Mouse (Mus musculus) forebrain, embryonic 16.5 days (tissue): ENCODE results near the gene Lingo2. TPM values are rescaled to one million over a fixed set of nuclear protein-coding genes. Genes with fewer than 3 reads are reported as not detected.

Experiments
- ATAC-seq: fragments of 200-750 bp; cut with Nextera tagmentation; 2 replicates; pipeline ENCODE4 v1.8.0; 2017; ENCODE audit warnings: mild to moderate bottlenecking, moderate library complexity
- H3K27ac ChIP-seq: fragments of 300-500 bp; sonication (generic); 2 replicates; pipeline ENCODE4 v1.5.1; 2014; ENCODE audit warnings: low read length, control low read depth
- H3K27me3 ChIP-seq: fragments of 300-500 bp; sonication (generic); replicated peaks from 2 replicates; pipeline ENCODE4 v1.6.1; 2014; ENCODE audit warnings: low read length; ENCODE audit not compliant: control insufficient read depth, insufficient read depth
- H3K36me3 ChIP-seq: fragments of 300-500 bp; sonication (generic); 2 replicates; pipeline ENCODE4 v1.6.1; 2014; ENCODE audit not compliant: control insufficient read depth, insufficient read depth
- H3K4me1 ChIP-seq: fragments of 300-500 bp; sonication (generic); replicated peaks from 2 replicates; pipeline ENCODE4 v1.6.1; 2014; ENCODE audit warnings: low read length; ENCODE audit not compliant: control insufficient read depth, insufficient read depth
- H3K4me2 ChIP-seq: fragments of 300-500 bp; sonication (generic); 2 replicates; pipeline ENCODE4 v1.6.1; 2014; ENCODE audit warnings: mild to moderate bottlenecking, low read length, control low read depth
- H3K4me3 ChIP-seq: fragments of 300-500 bp; sonication (generic); replicated peaks from 2 replicates; pipeline ENCODE4 v1.5.1; 2014; ENCODE audit warnings: mild to moderate bottlenecking, low read length, control low read depth
- H3K9ac ChIP-seq: fragments of 300-500 bp; sonication (generic); replicated peaks from 2 replicates; pipeline ENCODE4 v1.6.1; 2014; ENCODE audit warnings: low read depth, low read length, control low read depth
- H3K9me3 ChIP-seq: fragments of 300-500 bp; sonication (generic); 2 replicates; pipeline ENCODE4 v1.6.1; 2016; ENCODE audit warnings: low read length; ENCODE audit not compliant: control insufficient read depth
- WGBS: fragments of 180-500 bp; shearing (Covaris S2); extraction: QIAGEN DNeasy Blood & Tissue Kit; methylation state at CpG from one replicate; pipeline ENCODE4 v1.1.7; 2014; 5-methylcytosine and 5-hydroxymethylcytosine counted together
- polyA plus RNA-seq: library from polyadenylated mRNA; unstranded; fragments of >200 nt; fragmentation: Nextera tagmentation; extraction: Ambion mirVana; gene quantifications from 2 replicates; pipeline ENCODE4 v1.2.1, GENCODE M21; 2015

Lingo2 gene
- polyA plus RNA-seq, 1 experiment from 2014 or later, result 43.2 TPM

DNA sequence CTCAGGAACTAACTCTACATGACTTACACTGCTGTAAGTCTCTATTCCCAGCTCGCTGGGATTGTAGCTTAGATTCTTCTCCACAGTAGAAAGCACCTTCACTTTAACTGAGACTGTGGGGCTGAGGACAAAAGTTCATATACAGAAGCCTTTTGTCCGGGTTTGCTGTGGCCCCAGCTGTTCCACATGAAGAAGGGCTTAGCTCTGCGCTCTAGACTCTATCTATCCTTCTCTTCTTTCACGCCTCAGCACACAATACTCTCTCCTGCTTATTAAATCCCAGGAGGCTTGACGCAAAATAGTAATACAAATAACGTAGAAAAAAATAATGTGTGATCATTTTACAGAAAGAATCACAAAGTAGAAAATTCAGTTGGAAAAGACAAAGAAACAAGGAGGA is 1107.0 kb downstream of the Lingo2 start:
- Histone ChIP-seq H3K4me1 (peaks cover 15% of the 10 kb centered on the region; the same call in 1 of the 2 replicates), H3K9me3 (no peaks in the 10 kb centered on the region), H3K27me3 (no peaks in the 10 kb centered on the region), H3K27ac (no peak overlapping the region), H3K4me2 (peak overlapping the region; percentile 51), H3K4me3 (peak overlapping the region; percentile 32), H3K36me3 (no peaks in the 10 kb centered on the region), H3K9ac (no peak overlapping the region; the same call in 1 of the 2 replicates)
- WGBS, result 6% methylated on average over 6 of the region's 6 CpGs
- ATAC-seq, result peak; percentile 27; the same call in 1 of the 2 replicates

- H3K4me3 ChIP-seq, result no peak overlapping the region
- H3K27ac ChIP-seq, result no peak overlapping the region; the same call in 1 of the 2 replicates
- no peaks in the 10 kb centered on the region for H3K36me3 ChIP-seq
- no peaks in the 10 kb centered on the region; the same call in 1 of the 2 replicates for H3K4me1 ChIP-seq
- 49% methylated on average over 7 of the region's 7 CpGs for WGBS
- H3K27me3 ChIP-seq, result no peaks in the 10 kb centered on the region
- ATAC-seq, result peak; percentile 91
- H3K9ac ChIP-seq, result no peak overlapping the region
- H3K9me3 ChIP-seq, result 0 out of 2 replicates have a peak, but pooled peaks cover 2% of the 10 kb centered on the region
- H3K4me2 ChIP-seq, result no peak overlapping the region
These were observed 1128.2 kb downstream of the Lingo2 start for GRCm38 (mm10) chr4:35823322-35823870.

DNA sequence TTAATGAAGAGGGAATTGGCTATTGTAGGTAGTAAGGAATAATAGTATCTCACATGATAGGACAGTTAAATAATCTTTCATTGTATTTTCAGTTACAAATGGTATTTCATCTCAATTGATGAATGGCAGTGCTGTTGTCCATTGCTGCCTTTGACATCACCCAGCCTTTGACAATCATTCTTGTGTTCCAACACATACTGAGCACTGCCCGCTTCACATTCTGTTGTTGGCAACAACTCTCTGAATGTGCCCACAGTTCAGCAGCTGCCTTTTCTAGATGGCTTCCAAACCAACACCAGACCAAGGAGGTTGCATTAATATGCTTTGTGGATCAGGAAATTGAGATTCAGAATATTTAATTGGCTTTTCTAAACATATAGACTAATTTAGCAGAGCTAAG is 1130.8 kb downstream of the Lingo2 start:
- no peak for ATAC-seq
- WGBS, result 76% methylated on average over 1 of the region's 1 CpGs
- no peaks in the 10 kb centered on the region for H3K27me3 ChIP-seq
- H3K36me3 ChIP-seq, result no peaks in the 10 kb centered on the region
- H3K9ac ChIP-seq, result no peak overlapping the region
- no peaks in the 10 kb centered on the region for H3K9me3 ChIP-seq
- no peak overlapping the region for H3K4me3 ChIP-seq
- no peak overlapping the region for H3K27ac ChIP-seq
- H3K4me1 ChIP-seq, result no peaks in the 10 kb centered on the region; the same call in 1 of the 2 replicates
- H3K4me2 ChIP-seq, result no peak overlapping the region

GRCm38 (mm10) chr4:35814698-35815097 is 1136.8 kb downstream of the Lingo2 start:
- Histone ChIP-seq H3K27me3 (no peaks in the 10 kb centered on the region), H3K9ac (no peak overlapping the region), H3K36me3 (no peaks in the 10 kb centered on the region), H3K4me1 (peaks cover 2% of the 10 kb centered on the region; the same call in 1 of the 2 replicates), H3K4me2 (no peak overlapping the region), H3K27ac (no peak overlapping the region), H3K9me3 (no peaks in the 10 kb centered on the region), H3K4me3 (no peak overlapping the region)
- 100% methylated on average over 1 of the region's 1 CpGs for WGBS
- no peak for ATAC-seq

DNA sequence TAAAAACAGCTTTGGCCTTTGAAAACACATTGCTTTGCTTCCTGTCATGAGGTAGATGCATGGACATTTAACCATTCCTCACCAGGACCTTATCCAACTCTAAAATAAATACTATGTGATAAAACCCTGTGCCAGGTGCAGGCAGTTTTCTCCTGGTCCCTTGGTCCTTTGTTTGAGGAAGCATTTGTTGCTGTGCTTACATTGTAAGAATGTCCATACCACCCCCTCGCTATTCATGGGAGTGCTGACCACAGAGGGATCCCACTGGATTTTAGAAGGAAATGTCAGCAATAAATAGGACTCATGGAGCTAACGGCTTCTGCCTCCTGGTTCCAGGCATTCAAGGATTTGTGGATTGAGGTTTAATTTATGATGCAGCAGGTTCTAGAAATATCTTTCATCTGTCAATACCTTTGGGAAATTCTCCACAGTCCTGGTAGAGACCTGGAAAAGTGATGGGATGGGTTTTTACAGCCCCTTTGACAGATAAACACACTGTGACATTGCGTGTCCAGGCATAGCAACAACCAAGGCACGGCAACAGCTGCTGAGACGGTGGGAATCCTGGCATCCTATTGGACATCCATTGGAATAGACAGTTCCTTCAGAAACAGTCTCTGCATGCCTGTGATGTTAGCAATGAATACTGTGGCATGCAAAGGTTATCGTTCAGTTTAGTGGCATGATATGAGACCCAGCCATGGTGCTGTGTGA is 1143.9 kb downstream of the Lingo2 start:
- no peaks in the 10 kb centered on the region for H3K27me3 ChIP-seq
- H3K9me3 ChIP-seq, result no peaks in the 10 kb centered on the region
- no peak overlapping the region for H3K4me3 ChIP-seq
- H3K4me2 ChIP-seq, result no peak overlapping the region
- no peaks in the 10 kb centered on the region for H3K4me1 ChIP-seq
- ATAC-seq, result no peak
- H3K9ac ChIP-seq, result no peak overlapping the region
- H3K36me3 ChIP-seq, result no peaks in the 10 kb centered on the region
- WGBS, result 41% methylated on average over 6 of the region's 6 CpGs
- H3K27ac ChIP-seq, result no peak overlapping the region

GRCm38 (mm10) chr4:35806881-35807464 is 1144.6 kb downstream of the Lingo2 start:
- no peaks in the 10 kb centered on the region for H3K36me3 ChIP-seq
- H3K9me3 ChIP-seq, result no peaks in the 10 kb centered on the region
- no peak overlapping the region for H3K27ac ChIP-seq
- no peaks in the 10 kb centered on the region for H3K27me3 ChIP-seq
- 34% methylated on average over 2 of the region's 2 CpGs for WGBS
- ATAC-seq, result no peak
- no peak overlapping the region for H3K9ac ChIP-seq
- H3K4me1 ChIP-seq, result no peaks in the 10 kb centered on the region
- no peak overlapping the region for H3K4me2 ChIP-seq
- no peak overlapping the region for H3K4me3 ChIP-seq

DNA sequence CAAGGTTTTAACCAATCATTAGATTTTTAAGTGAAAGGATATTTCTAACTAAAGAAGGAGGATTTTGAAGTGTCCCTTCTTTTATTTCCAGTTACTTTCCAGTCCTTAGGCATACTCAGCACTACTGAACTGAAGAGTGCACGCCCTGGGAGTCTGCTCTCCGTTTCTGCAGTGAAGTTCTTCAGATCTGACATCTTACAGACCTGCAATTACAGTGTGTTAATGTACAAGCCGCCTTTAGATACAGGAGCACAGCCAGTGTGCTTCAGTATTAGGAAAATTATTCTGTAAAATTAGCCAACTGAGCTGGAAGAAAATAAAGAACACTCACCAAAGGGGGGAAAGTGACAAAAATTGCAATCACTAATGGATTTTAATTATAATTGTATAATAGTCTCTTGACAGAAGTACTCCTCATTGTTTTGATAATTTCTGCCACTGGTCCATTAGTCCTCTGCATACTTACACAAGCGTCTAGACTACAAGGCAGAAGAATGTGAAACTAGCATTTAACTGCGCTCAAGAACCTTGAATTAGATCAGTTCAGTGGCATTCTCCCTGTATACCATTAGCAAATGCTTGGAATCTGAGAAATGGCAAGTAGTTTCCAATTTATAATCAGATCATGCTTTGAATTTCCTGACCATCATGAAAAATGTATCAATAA is 1167.2 kb downstream of the Lingo2 start:
- no peaks in the 10 kb centered on the region for H3K4me1 ChIP-seq
- H3K4me3 ChIP-seq, result no peak overlapping the region
- WGBS, result 32% methylated on average over 5 of the region's 5 CpGs
- no peak overlapping the region for H3K4me2 ChIP-seq
- H3K27me3 ChIP-seq, result no peaks in the 10 kb centered on the region
- no peaks in the 10 kb centered on the region for H3K36me3 ChIP-seq
- H3K9me3 ChIP-seq, result no peaks in the 10 kb centered on the region
- H3K27ac ChIP-seq, result no peak overlapping the region
- no peak overlapping the region for H3K9ac ChIP-seq
- peak; percentile 69; the same call in 1 of the 2 replicates for ATAC-seq

GRCm38 (mm10) chr4:35770810-35771209 is 1180.7 kb downstream of the Lingo2 start:
- 48% methylated on average over 7 of the region's 7 CpGs for WGBS
- ATAC-seq, result no peak
- H3K4me3 ChIP-seq, result no peak overlapping the region
- H3K27ac ChIP-seq, result no peak overlapping the region
- H3K4me2 ChIP-seq, result no peak overlapping the region
- H3K9ac ChIP-seq, result no peak overlapping the region
- H3K4me1 ChIP-seq, result 0 out of 2 replicates have a peak, but pooled peaks cover 3% of the 10 kb centered on the region
- no peaks in the 10 kb centered on the region for H3K9me3 ChIP-seq
- H3K36me3 ChIP-seq, result no peaks in the 10 kb centered on the region
- H3K27me3 ChIP-seq, result no peaks in the 10 kb centered on the region

GRCm38 (mm10) chr4:35766905-35767304 is 1184.6 kb downstream of the Lingo2 start:
- Histone ChIP-seq H3K27me3 (no peaks in the 10 kb centered on the region), H3K4me3 (no peak overlapping the region), H3K36me3 (no peaks in the 10 kb centered on the region), H3K9ac (no peak overlapping the region), H3K4me2 (no peak overlapping the region), H3K27ac (no peak overlapping the region), H3K9me3 (no peaks in the 10 kb centered on the region), H3K4me1 (0 out of 2 replicates have a peak, but pooled peaks cover 3% of the 10 kb centered on the region)
- WGBS, result 45% methylated on average over 6 of the region's 6 CpGs
- no peak for ATAC-seq
